Mouse (Mus musculus) limb, embryonic 14.5 days (tissue): Measurements from ENCODE around the gene 1700109H08Rik. TPM values are rescaled to one million over a fixed set of nuclear protein-coding genes. Genes with fewer than 3 reads are reported as not detected.
"Not testable (repeated sequence)": the region's sequence is repeated elsewhere in the genome, so short reads cannot be mapped to it uniquely, and the experiment has no call there.

Experiments used
- ATAC-seq: fragments of 200-750 bp; cut with Nextera tagmentation; 2 replicates; pipeline ENCODE4 v1.8.0; 2017; ENCODE audit warnings: low read depth, moderate number of reproducible peaks, moderate TSS enrichment; ENCODE audit not compliant: low FRiP score
- DNase-seq: peaks from one replicate; pipeline ENCODE4 v3.0.0-alpha.2; 2015; ENCODE audit warnings: low spot score
- H3K27ac ChIP-seq: fragments of 300-500 bp; sonication (generic); replicated peaks from 2 replicates; pipeline ENCODE4 v1.5.1; 2014; ENCODE audit warnings: low read depth, mild to moderate bottlenecking, low read length, moderate library complexity, mixed read lengths
- H3K27me3 ChIP-seq: fragments of 300-500 bp; sonication (generic); 2 replicates; pipeline ENCODE4 v1.6.1; 2014; ENCODE audit warnings: low read length, mixed read lengths; ENCODE audit not compliant: control insufficient read depth, insufficient read depth
- H3K36me3 ChIP-seq: fragments of 300-500 bp; sonication (generic); 2 replicates; pipeline ENCODE4 v1.6.1; 2014; ENCODE audit warnings: mild to moderate bottlenecking, low read length, moderate library complexity, mixed read lengths; ENCODE audit not compliant: control insufficient read depth, insufficient read depth
- H3K4me1 ChIP-seq: fragments of 300-500 bp; sonication (generic); 2 replicates; pipeline ENCODE4 v1.6.1; 2014; ENCODE audit warnings: antibody characterized with exemption, low read length, mixed read lengths; ENCODE audit not compliant: control insufficient read depth, insufficient read depth
- H3K4me2 ChIP-seq: fragments of 300-500 bp; sonication (generic); replicated peaks from 2 replicates; pipeline ENCODE4 v1.6.1; 2014; ENCODE audit warnings: low read depth, mild to moderate bottlenecking, low read length, moderate library complexity; ENCODE audit not compliant: severe bottlenecking
- H3K4me3 ChIP-seq: fragments of 300-500 bp; sonication (generic); replicated peaks from 2 replicates; pipeline ENCODE4 v1.5.1; 2014; ENCODE audit warnings: low read length
- H3K9ac ChIP-seq: fragments of 300-500 bp; sonication (generic); 2 replicates; pipeline ENCODE4 v1.6.1; 2014; ENCODE audit warnings: mild to moderate bottlenecking, low read depth, low read length, moderate library complexity; ENCODE audit not compliant: severe bottlenecking
- H3K9me3 ChIP-seq: fragments of 300-500 bp; sonication (generic); 2 replicates; pipeline ENCODE4 v1.6.1; 2016; ENCODE audit warnings: low read length; ENCODE audit not compliant: control insufficient read depth
- POLR2A ChIP-seq: fragments of 200-500 bp; IDR thresholded peaks from 2 replicates; pipeline ENCODE4 v1.8.0; 2012; ENCODE audit warnings: inconsistent platforms, mild to moderate bottlenecking, moderate library complexity, borderline replicate concordance; ENCODE audit not compliant: insufficient read depth, insufficient read length; ENCODE audit errors: extremely low read depth
- WGBS: fragments of 180-500 bp; shearing (Covaris S2); extraction: QIAGEN DNeasy Blood & Tissue Kit; methylation state at CpG from one replicate; pipeline ENCODE4 v1.1.7; 2014; 5-methylcytosine and 5-hydroxymethylcytosine counted together
- polyA plus RNA-seq, 2 experiments: library from polyadenylated mRNA; depleted of rRNA in 1 of 2; stranded (reverse) in 1 of 2; unstranded in 1 of 2; fragments of >200 nt; fragmentation: Nextera tagmentation in 1 of 2; extraction: Ambion mirVana in 1 of 2; gene quantifications; 2 replicates each; pipeline versions ENCODE4 v1.2.1 to v1.2.3; 2012 to 2014

Gene 1700109H08Rik
- polyA plus RNA-seq (2012; rRNA removed) (5.3 and 5.8 TPM in 2 replicates), polyA plus RNA-seq (2014; fragmentation: Nextera tagmentation; extraction: Ambion mirVana) (2.9 and 3.1 TPM in 2 replicates)

DNA sequence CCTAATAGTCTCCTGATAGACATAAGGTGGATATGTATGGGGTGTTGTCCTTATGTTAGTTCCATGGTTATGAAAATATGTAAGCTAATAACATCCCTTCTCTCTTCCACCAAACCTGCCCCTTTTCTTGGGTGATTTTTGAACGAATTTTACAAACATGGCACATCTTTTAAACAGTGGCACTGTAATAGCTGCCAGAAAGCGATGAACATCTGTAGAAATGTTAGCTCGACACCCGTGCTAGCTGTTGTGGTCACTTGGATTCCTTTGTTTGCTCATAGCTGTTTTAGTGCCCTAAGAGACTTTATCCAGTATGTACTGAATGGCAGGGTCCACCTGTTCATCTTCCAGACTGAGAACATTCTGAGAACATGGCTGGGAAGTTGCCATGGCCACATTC is at the start of gene 1700109H08Rik:
TSS of gene 1700109H08Rik (plus strand) at position 301 of the 400 bp plus-strand sequence.
- no peak within 1 kb of the TSS for H3K27ac ChIP-seq
- peaks cover 88% of the 10 kb centered on the region for H3K36me3 ChIP-seq
- H3K9ac ChIP-seq = no peak within 1 kb of the TSS
- no peaks in the 10 kb centered on the region for H3K9me3 ChIP-seq
- no peaks in the 10 kb centered on the region for H3K27me3 ChIP-seq
- H3K4me2 ChIP-seq = no peak within 1 kb of the TSS
- H3K4me3 ChIP-seq = no peak within 1 kb of the TSS
- TF ChIP-seq POLR2A = no peak
- WGBS = 93% methylated on average over 4 of the region's 4 CpGs
- ATAC-seq (no peak), DNase-seq (no peak)
- no peaks in the 10 kb centered on the region for H3K4me1 ChIP-seq

DNA sequence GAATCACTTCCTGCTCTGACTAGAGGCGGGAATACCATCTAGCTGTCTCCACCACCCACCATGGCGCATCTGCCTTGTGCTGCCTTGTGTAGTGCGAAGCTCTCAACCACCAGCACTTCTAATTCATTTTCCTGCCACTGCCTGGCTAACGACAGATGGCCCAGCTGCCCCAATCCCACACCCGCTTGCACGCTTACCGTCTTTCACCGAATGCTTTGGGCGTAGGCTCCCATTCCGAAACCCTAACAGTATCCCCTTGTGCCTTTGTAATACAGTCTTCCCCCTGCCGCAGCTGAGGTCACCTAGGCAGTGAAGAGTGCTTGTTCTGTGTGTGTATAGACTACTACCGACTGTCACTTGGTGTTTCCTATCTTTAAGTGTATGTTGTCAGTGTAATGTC is 49.6 kb upstream of the 1700109H08Rik start:
- no peak for TF ChIP-seq POLR2A
- 91% methylated on average over 12 of the region's 12 CpGs for WGBS
- no peaks in the 10 kb centered on the region for H3K9me3 ChIP-seq
- no peak overlapping the region for H3K9ac ChIP-seq
- 0 out of 2 replicates have a peak, but pooled peaks cover 10% of the 10 kb centered on the region for H3K36me3 ChIP-seq
- H3K4me2 ChIP-seq = no peak overlapping the region
- no peaks in the 10 kb centered on the region for H3K27me3 ChIP-seq
- DNase-seq (no peak), ATAC-seq (no peak)
- no peak overlapping the region for H3K27ac ChIP-seq
- no peaks in the 10 kb centered on the region for H3K4me1 ChIP-seq
- H3K4me3 ChIP-seq = no peak overlapping the region

DNA sequence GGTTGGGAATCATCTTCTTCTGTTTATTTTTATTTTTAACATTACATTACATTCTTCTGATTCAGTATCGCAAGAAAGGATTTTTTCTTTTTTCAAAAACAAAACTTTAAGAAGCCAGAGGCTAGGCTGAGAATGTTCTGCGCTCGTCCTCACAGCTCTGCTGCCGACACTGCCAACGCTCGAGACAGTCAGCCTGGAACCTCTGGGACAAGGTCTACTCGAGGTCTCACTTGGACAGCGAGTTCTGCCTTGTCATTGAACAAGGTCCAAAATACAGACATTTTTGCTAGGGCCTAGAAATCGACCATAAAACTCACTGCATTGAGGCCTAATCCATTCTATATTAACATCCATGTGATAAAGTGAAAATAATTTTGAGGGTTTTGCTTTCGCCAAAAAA is 48.5 kb upstream of the 1700109H08Rik start:
- DNase-seq = no peak
- 91% methylated on average over 10 of the region's 10 CpGs for WGBS
- 0 out of 2 replicates have a peak, but pooled peaks cover 10% of the 10 kb centered on the region for H3K36me3 ChIP-seq

DNA sequence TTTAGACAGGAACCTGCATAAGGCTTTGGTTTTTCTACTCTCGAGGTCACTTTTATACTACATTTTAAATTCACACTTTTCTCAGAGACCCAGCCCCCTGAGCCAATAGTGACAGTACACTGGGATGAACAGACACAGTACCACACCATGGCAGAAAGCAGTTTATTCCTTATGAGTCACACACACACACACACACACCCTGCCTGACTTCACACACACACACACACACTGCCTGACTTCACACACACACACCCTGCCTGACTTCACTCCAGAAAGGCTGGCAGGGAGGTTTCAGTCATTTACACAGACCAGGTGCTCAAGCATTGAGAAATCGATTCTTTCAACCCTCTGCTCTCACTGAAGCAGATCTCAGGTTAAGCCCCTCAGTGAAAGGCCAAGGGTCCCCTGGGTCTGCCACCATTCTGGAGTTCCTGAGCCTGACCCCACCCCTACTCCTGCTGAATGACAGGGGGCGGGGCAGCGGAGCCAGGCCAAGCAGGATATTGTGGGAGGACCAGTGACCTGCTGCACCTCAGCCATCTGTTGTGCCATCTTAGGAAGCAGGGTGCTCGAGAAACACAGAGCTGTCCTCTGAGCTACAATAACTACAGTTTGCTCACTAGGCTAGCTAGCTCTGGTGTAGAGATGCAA is 44.2 kb upstream of the 1700109H08Rik start:
- WGBS = 47% methylated on average over 5 of the region's 5 CpGs
- DNase-seq (no peak), ATAC-seq (no peak)
- Histone ChIP-seq H3K36me3 (0 out of 2 replicates have a peak, but pooled peaks cover 5% of the 10 kb centered on the region), H3K4me2 (no peak overlapping the region), H3K4me3 (no peak overlapping the region), H3K4me1 (no peaks in the 10 kb centered on the region), H3K27ac (no peak overlapping the region), H3K9ac (no peak overlapping the region), H3K9me3 (no peaks in the 10 kb centered on the region), H3K27me3 (no peaks in the 10 kb centered on the region)
- TF ChIP-seq POLR2A = no peak

More for the DNA sequence above, 48.5 kb upstream of the 1700109H08Rik start:
- Histone ChIP-seq H3K9me3 (no peaks in the 10 kb centered on the region), H3K9ac (no peak overlapping the region), H3K4me1 (no peaks in the 10 kb centered on the region), H3K4me2 (no peak overlapping the region), H3K27me3 (no peaks in the 10 kb centered on the region), H3K4me3 (no peak overlapping the region), H3K27ac (no peak overlapping the region)
- TF ChIP-seq POLR2A = no peak
- ATAC-seq = no peak

DNA sequence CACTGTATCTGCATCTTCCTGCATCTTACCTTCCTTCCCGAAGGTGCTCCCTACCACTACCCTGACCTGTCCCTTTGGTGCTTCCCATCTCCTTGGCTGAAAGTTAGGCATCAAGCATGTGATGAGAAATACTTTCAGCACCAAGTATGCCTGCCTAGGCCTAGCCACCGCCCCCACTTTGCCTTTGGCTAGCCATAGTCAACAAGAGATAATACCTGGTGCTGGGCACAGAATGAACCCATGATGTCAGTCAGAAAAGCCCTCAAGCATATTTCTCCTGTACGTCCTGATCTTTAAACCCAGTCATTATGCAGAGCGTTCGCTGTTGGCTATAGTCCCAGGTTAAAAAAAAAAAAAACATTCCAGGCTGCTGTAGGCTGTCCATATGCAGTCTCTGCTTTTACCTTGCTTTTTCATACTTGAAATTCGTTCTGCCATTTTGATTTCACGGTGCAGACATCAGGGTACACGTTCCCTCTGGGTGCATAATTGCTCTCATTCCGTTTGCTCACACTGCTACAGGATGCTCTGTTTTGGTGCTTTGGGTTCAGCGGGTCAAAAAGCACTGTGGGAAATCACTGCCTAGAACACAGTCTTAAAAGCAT is 41.7 kb upstream of the 1700109H08Rik start:
- Histone ChIP-seq H3K27ac (no peak overlapping the region), H3K9ac (no peak overlapping the region), H3K9me3 (no peaks in the 10 kb centered on the region), H3K4me3 (no peak overlapping the region), H3K4me2 (no peak overlapping the region), H3K4me1 (no peaks in the 10 kb centered on the region), H3K27me3 (no peaks in the 10 kb centered on the region), H3K36me3 (no peaks in the 10 kb centered on the region)
- no peak for TF ChIP-seq POLR2A
- DNase-seq (no peak), ATAC-seq (no peak)
- 69% methylated on average over 10 of the region's 10 CpGs for WGBS

DNA sequence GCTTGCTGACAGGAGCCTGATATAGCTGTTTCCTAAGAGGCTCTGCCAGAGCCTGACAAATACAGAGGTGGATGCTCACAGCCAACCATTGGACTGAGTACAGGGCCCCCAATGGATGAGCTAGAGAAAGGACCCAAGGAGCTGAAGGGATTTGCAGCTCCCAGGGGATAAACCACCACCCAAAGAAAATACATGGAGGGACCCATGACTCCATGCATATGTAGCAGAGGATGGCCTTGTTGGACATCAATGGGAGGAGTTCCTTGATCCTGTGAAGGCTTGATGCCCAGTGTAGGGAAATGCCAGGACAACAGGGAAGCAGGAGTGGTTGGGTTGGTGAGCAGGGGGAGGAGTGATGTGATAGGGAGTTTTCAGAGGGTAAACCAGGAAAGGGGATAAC is 39.3 kb upstream of the 1700109H08Rik start:
- not testable (repeated sequence) for H3K27me3 ChIP-seq, ATAC-seq, H3K4me1 ChIP-seq

More for the DNA sequence above, 39.3 kb upstream of the 1700109H08Rik start:
- not testable (repeated sequence) for H3K27ac ChIP-seq, H3K4me3 ChIP-seq, DNase-seq, H3K9me3 ChIP-seq, H3K9ac ChIP-seq, H3K4me2 ChIP-seq, H3K36me3 ChIP-seq
